Mouse (Mus musculus) embryonic facial prominence, embryonic 12.5 days (tissue): ENCODE data around the gene Inpp4b. TPM values are rescaled to one million over a fixed set of nuclear protein-coding genes. Genes with fewer than 3 reads are reported as not detected.

Source experiments
- ATAC-seq: fragments of 200-750 bp; cut with Nextera tagmentation; 2 replicates; pipeline ENCODE4 v1.8.0; 2017; ENCODE audit not compliant: insufficient number of reproducible peaks, insufficient read depth, low FRiP score, low TSS enrichment
- H3K27ac ChIP-seq: fragments of 300-500 bp; sonication (generic); 2 replicates; pipeline ENCODE4 v1.5.1; 2016; ENCODE audit warnings: mild to moderate bottlenecking
- H3K27me3 ChIP-seq: fragments of 300-500 bp; sonication (generic); 2 replicates; pipeline ENCODE4 v1.6.1; 2016; ENCODE audit warnings: mild to moderate bottlenecking, moderate library complexity
- H3K36me3 ChIP-seq: fragments of 300-500 bp; sonication (generic); 2 replicates; pipeline ENCODE4 v1.6.1; 2016; ENCODE audit warnings: mild to moderate bottlenecking
- H3K4me1 ChIP-seq: fragments of 300-500 bp; sonication (generic); 2 replicates; pipeline ENCODE4 v1.6.1; 2016
- H3K4me2 ChIP-seq: fragments of 300-500 bp; sonication (generic); replicated peaks from 2 replicates; pipeline ENCODE4 v1.6.1; 2016; ENCODE audit warnings: mild to moderate bottlenecking, moderate library complexity
- H3K4me3 ChIP-seq: fragments of 300-500 bp; sonication (generic); 2 replicates; pipeline ENCODE4 v1.5.1; 2016; ENCODE audit warnings: mild to moderate bottlenecking
- H3K9ac ChIP-seq: fragments of 300-500 bp; sonication (generic); 2 replicates; pipeline ENCODE4 v1.6.1; 2016; ENCODE audit warnings: mild to moderate bottlenecking, moderate library complexity
- H3K9me3 ChIP-seq: fragments of 300-500 bp; sonication (generic); 2 replicates; pipeline ENCODE4 v1.6.1; 2016; ENCODE audit warnings: mild to moderate bottlenecking, moderate library complexity
- WGBS: fragments of 180-500 bp; shearing (Covaris S2); methylation state at CpG from one replicate; pipeline ENCODE4 v1.1.7; 2016; 5-methylcytosine and 5-hydroxymethylcytosine counted together
- polyA plus RNA-seq: library from polyadenylated mRNA; unstranded; fragments of >200 nt; fragmentation: Nextera tagmentation; extraction: Ambion mirVana; gene quantifications from 2 replicates; pipeline ENCODE4 v1.2.1, GENCODE M21; 2016

The Inpp4b gene
- 16.5 and 19.7 TPM in 2 replicates for polyA plus RNA-seq

DNA sequence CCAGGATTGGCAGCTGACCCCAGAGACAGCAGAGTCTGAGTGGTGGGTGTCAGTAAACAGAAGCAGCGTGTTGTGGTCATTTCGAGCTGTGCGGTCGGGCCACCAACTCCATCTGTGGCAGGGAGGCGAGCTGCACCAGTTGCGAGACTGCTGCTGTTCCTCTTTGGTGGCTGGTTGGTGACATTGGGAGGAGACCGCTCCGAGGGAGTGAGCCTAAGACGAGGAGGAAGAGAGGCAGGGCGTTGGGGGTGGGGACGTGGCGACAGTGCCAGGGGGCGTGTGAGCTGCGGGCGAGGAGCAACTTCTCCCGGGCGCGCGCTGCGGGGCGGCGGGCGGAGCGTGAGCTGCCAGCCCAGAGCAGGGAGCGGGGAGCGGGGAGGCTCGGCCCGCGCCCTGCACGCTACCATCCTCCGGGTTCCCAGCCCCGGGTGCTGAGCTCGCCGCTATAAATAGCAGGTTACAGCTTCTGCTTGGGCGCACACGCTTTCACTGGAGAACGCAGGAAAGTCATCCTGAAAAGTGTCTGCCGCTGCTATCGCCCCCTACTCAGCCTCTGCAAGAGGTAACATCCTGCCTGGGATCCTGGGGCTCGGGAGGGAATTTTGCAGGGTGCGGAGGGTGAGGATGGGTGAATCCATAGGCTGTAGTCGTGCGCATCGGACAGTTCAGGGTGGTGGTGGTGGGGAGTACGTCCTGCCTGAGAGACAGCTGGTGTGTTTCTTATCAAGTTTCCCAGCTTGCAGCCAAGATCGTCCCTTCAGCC lies at the start of gene Inpp4b:
Inpp4b (plus strand) TSS at position 321 of the 763 bp plus-strand sequence.
- Histone ChIP-seq H3K9me3 (no peaks in the 10 kb centered on the region), H3K27me3 (peaks cover 4% of the 10 kb centered on the region; the same call in 1 of the 2 replicates), H3K4me2 (peak within 1 kb of the TSS; percentile 95), H3K4me1 (0 out of 2 replicates have a peak, but pooled peaks cover 8% of the 10 kb centered on the region), H3K36me3 (no peaks in the 10 kb centered on the region), H3K4me3 (peak within 1 kb of the TSS; percentile 62), H3K27ac (0 out of 2 replicates have a peak within 1 kb of the TSS, but pooled peaks have one; percentile 5), H3K9ac (peak within 1 kb of the TSS; percentile 44)
- peak; percentile 62 for ATAC-seq
- WGBS: under 1% methylated on average over 46 of the region's 46 CpGs

DNA sequence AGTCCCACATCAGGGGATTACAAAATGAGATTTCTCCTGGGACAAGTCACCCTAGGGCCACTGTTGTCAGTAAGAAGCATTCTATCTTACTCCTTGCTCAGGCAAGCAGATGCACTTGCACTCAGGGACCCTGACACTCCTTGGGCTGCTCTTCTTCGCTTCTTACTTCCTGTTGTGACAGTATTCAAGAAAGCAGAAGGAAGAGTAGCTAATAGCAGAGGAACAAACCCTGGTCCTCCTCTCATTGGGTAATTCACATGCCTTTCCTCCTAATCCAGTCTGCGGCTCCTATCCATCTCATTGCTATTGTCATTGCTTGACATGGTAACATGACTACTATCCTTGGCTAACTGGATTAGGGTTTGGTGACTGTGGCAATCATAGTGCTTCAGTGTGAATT lies 7.1 kb upstream of the Inpp4b start:
- ATAC-seq: no peak
- no peaks in the 10 kb centered on the region for H3K4me1 ChIP-seq
- no peaks in the 10 kb centered on the region for H3K36me3 ChIP-seq
- H3K4me3 ChIP-seq: no peak overlapping the region
- no peak overlapping the region for H3K4me2 ChIP-seq
- no peaks in the 10 kb centered on the region for H3K27me3 ChIP-seq
- WGBS: 66% methylated on average over 2 of the region's 2 CpGs
- H3K27ac ChIP-seq: no peak overlapping the region
- H3K9ac ChIP-seq: no peak overlapping the region
- H3K9me3 ChIP-seq: no peaks in the 10 kb centered on the region

- Histone ChIP-seq H3K4me2 (peak overlapping the region; percentile 95), H3K4me3 (no peak overlapping the region), H3K36me3 (no peaks in the 10 kb centered on the region), H3K27me3 (peaks cover 4% of the 10 kb centered on the region; the same call in 1 of the 2 replicates), H3K9me3 (no peaks in the 10 kb centered on the region), H3K27ac (no peak overlapping the region), H3K4me1 (0 out of 2 replicates have a peak, but pooled peaks cover 8% of the 10 kb centered on the region), H3K9ac (no peak overlapping the region)
- 50% methylated on average over 5 of the region's 5 CpGs for WGBS
- ATAC-seq: no peak
These were observed 1.2 kb upstream of the Inpp4b start for GRCm38 (mm10) chr8:81341191-81341590.

GRCm38 (mm10) chr8:81341591-81342235 lies 643 bp upstream of the Inpp4b start:
- Histone ChIP-seq H3K27ac (0 out of 2 replicates have a peak overlapping the region, but pooled peaks have one; percentile 5), H3K4me3 (peak overlapping the region; percentile 62), H3K36me3 (no peaks in the 10 kb centered on the region), H3K9me3 (no peaks in the 10 kb centered on the region), H3K4me2 (peak overlapping the region; percentile 95), H3K9ac (peak overlapping the region; percentile 44), H3K27me3 (peaks cover 4% of the 10 kb centered on the region; the same call in 1 of the 2 replicates), H3K4me1 (0 out of 2 replicates have a peak, but pooled peaks cover 8% of the 10 kb centered on the region)
- ATAC-seq: peak; percentile 90
- WGBS: under 1% methylated on average over 20 of the region's 23 CpGs

DNA sequence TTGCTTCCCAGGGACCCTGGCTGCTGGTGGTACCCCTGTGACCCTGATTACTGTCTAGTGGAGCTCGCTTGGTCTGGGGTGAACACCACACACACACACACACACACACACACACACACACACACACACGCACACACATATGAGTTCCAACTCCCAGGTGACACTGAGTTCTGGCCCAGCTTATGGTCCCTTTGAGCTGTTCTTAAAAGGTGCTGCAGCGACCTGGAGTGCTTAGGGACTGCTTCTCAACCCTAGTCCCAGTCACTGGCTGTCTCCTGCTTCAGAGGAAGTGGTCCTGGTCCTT lies 595 bp downstream of the Inpp4b start:
- ATAC-seq: no peak; the same call in 1 of the 2 replicates
- peak overlapping the region; percentile 44; the same call in 1 of the 2 replicates for H3K9ac ChIP-seq
- H3K4me1 ChIP-seq: 0 out of 2 replicates have a peak, but pooled peaks cover 8% of the 10 kb centered on the region
- peaks cover 4% of the 10 kb centered on the region; the same call in 1 of the 2 replicates for H3K27me3 ChIP-seq
- 21% methylated on average over 3 of the region's 3 CpGs for WGBS
- H3K9me3 ChIP-seq: no peaks in the 10 kb centered on the region
- no peaks in the 10 kb centered on the region for H3K36me3 ChIP-seq
- H3K4me2 ChIP-seq: peak overlapping the region; percentile 95
- no peak overlapping the region for H3K27ac ChIP-seq
- H3K4me3 ChIP-seq: peak overlapping the region; percentile 62

DNA sequence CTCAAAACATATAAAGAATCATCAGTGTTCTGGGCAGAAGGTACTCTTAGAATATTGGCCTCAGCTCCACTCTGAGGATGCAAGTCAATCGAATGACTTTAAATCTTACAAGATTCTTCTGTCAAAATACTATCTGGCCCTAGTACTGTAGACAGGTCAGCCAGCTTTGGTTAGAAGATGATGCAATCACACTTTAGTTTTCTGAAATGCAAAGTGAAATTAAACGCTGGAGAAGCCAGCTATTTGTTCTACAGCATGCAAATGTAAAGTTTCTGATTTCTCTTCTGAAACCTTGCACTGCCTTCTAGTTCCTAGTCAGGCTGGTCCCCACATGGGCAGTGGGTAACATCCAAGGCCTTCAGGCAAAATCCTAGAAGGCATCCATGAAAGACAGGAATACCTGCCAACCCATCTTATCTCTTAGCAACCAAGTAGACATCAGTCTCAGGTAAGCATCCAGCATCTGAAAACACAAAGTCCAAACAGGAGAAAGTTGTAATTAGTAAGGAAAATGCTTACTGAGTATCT lies 2.9 kb downstream of the Inpp4b start:
- Histone ChIP-seq H3K4me1 (0 out of 2 replicates have a peak, but pooled peaks cover 8% of the 10 kb centered on the region), H3K9me3 (no peaks in the 10 kb centered on the region), H3K4me3 (no peak overlapping the region), H3K9ac (no peak overlapping the region), H3K27me3 (peaks cover 4% of the 10 kb centered on the region; the same call in 1 of the 2 replicates), H3K36me3 (no peaks in the 10 kb centered on the region), H3K4me2 (no peak overlapping the region), H3K27ac (no peak overlapping the region)
- no peak for ATAC-seq
- 86% methylated on average over 2 of the region's 2 CpGs for WGBS

- Histone ChIP-seq H3K9ac (no peak overlapping the region), H3K9me3 (no peaks in the 10 kb centered on the region), H3K27me3 (no peaks in the 10 kb centered on the region), H3K27ac (no peak overlapping the region), H3K4me3 (no peak overlapping the region), H3K4me2 (no peak overlapping the region), H3K4me1 (no peaks in the 10 kb centered on the region), H3K36me3 (no peaks in the 10 kb centered on the region)
- WGBS: 80% methylated on average over 1 of the region's 1 CpGs
- ATAC-seq: no peak
These were observed 7.1 kb downstream of the Inpp4b start for GRCm38 (mm10) chr8:81349452-81349851.

DNA sequence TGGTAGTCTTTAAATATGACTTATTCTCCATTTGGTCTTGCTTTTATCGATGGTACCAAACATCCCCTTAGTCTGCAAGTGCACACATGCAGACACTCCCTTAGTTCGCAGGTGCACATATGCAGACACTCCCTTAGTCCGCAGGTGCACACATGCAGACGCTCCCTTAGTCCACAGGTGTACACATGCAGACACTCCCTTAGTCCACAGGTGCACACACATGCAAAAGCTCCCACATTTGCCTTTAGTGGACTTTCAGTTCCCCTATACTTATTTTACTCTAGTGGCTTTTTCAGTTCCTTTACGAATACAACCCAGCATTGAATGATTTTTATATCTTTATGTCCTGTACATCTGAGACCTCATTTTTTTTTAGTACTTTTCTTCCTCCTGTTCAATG lies 11.1 kb downstream of the Inpp4b start:
- WGBS: 85% methylated on average over 5 of the region's 5 CpGs
- H3K4me2 ChIP-seq: no peak overlapping the region
- H3K9me3 ChIP-seq: no peaks in the 10 kb centered on the region
- no peaks in the 10 kb centered on the region for H3K36me3 ChIP-seq
- ATAC-seq: no peak
- H3K27ac ChIP-seq: no peak overlapping the region
- no peaks in the 10 kb centered on the region for H3K4me1 ChIP-seq
- no peak overlapping the region for H3K9ac ChIP-seq
- no peaks in the 10 kb centered on the region for H3K27me3 ChIP-seq
- H3K4me3 ChIP-seq: no peak overlapping the region

DNA sequence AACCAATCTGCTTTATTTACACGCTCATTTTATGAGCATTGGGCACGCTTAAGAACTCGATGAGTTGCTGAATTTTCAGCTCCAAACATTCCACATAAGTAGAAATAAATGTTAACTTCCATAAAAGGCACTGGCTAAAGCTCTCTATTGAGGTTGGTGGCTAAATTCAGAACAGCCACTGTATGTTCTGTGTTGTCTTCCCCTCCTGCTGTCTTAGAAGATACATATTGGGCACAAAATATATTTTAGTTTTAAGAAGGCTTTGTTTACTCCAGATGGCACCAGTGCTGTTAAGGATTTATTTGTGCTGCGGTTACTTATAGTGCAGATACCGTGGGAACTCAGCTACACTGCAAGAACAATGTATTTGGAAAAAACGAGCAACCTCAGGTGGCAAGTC lies 15.8 kb downstream of the Inpp4b start:
- ATAC-seq: no peak

DNA sequence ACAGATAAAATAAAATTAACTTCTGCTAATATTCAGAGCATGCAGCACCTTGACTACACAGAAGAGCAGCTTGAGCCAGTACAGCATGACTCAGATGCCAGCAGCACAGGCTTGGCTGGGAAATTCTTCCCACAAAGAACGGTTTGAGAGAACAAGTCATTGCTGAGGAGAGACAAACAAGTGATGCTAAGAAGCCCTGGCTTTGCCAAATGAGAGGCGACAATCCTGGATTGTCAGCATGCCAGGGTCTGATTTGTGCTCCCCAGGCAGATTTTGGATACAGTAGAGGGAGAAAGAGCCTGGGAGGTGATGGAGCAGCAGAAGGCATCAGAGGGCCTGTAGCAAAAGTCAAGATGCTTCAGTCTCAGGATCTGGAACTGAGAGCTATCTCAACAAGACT lies 18.2 kb downstream of the Inpp4b start:
- H3K4me1 ChIP-seq: no peaks in the 10 kb centered on the region
- no peaks in the 10 kb centered on the region for H3K27me3 ChIP-seq

More for the DNA sequence above, 15.8 kb downstream of the Inpp4b start:
- WGBS: 81% methylated on average over 6 of the region's 6 CpGs
- Histone ChIP-seq H3K4me3 (no peak overlapping the region), H3K9ac (no peak overlapping the region), H3K9me3 (no peaks in the 10 kb centered on the region), H3K36me3 (no peaks in the 10 kb centered on the region), H3K4me1 (no peaks in the 10 kb centered on the region), H3K27me3 (no peaks in the 10 kb centered on the region), H3K27ac (no peak overlapping the region), H3K4me2 (no peak overlapping the region)

GRCm38 (mm10) chr8:81361162-81361561 lies 18.8 kb downstream of the Inpp4b start:
- H3K9me3 ChIP-seq: no peaks in the 10 kb centered on the region
- no peaks in the 10 kb centered on the region for H3K4me1 ChIP-seq
- no peak overlapping the region for H3K9ac ChIP-seq
- no peaks in the 10 kb centered on the region for H3K27me3 ChIP-seq
- no peak for ATAC-seq
- H3K27ac ChIP-seq: no peak overlapping the region
- no peaks in the 10 kb centered on the region for H3K36me3 ChIP-seq
- H3K4me2 ChIP-seq: no peak overlapping the region
- H3K4me3 ChIP-seq: no peak overlapping the region
- 83% methylated on average over 2 of the region's 2 CpGs for WGBS

More for the DNA sequence above, 18.2 kb downstream of the Inpp4b start:
- Histone ChIP-seq H3K4me2 (no peak overlapping the region), H3K36me3 (no peaks in the 10 kb centered on the region), H3K9ac (no peak overlapping the region), H3K4me3 (no peak overlapping the region), H3K27ac (no peak overlapping the region), H3K9me3 (no peaks in the 10 kb centered on the region)
- WGBS: 73% methylated on average over 2 of the region's 2 CpGs
- ATAC-seq: no peak
